Mouse (Mus musculus) kidney, adult 2 months (tissue): ENCODE data around the gene Eno2.

Experiments
- CTCF ChIP-seq: fragments of 200-500 bp; conservative IDR thresholded peaks from 2 replicates; pipeline ENCODE4 v1.5.1; 2011; ENCODE audit warnings: low read depth, mild to moderate bottlenecking, control low read depth, low read length, moderate library complexity, mixed read lengths; ENCODE audit not compliant: insufficient read depth, insufficient read length
- POLR2A ChIP-seq: fragments of 200-500 bp; IDR thresholded peaks from one replicate; pipeline ENCODE4 v1.6.1; 2011; ENCODE audit warnings: low read depth, low read length, control low read depth

- TF ChIP-seq POLR2A: no peak
- no peak for TF ChIP-seq CTCF
These were observed 45.6 kb upstream of the Eno2 start for GRCm38 (mm10) chr6:124814858-124815774.
